Mouse (Mus musculus) testis, adult 2 months (tissue): ENCODE measurements at regions not wholly inside any gene's neighbourhood (a gene's known extent, or its start where the extent isn't known, plus 50 kb on each side); places are given as distances from the start of the nearest gene placed in this dataset.

Experiments used
- H3K27ac ChIP-seq: fragments of 200-500 bp; 2 replicates; pipeline ENCODE4 v1.5.1; 2012; ENCODE audit warnings: low read depth, low read length; ENCODE audit not compliant: control insufficient read depth, insufficient read depth
- H3K27me3 ChIP-seq: fragments of 200-500 bp; 2 replicates; pipeline ENCODE4 v1.6.1; 2012; ENCODE audit warnings: mild to moderate bottlenecking, low read length, moderate library complexity; ENCODE audit not compliant: control insufficient read depth, insufficient read depth
- H3K36me3 ChIP-seq: fragments of 200-500 bp; 2 replicates; pipeline ENCODE4 v1.6.1; 2012; ENCODE audit warnings: mild to moderate bottlenecking, low read length; ENCODE audit not compliant: control insufficient read depth, insufficient read depth
- H3K4me1 ChIP-seq: fragments of 200-500 bp; 2 replicates; pipeline ENCODE4 v1.6.1; 2012; ENCODE audit warnings: low read length; ENCODE audit not compliant: control insufficient read depth, insufficient read depth
- H3K4me3 ChIP-seq: fragments of 200-500 bp; 2 replicates; pipeline ENCODE4 v1.5.1; 2012; ENCODE audit warnings: low read depth, mild to moderate bottlenecking, low read length, moderate library complexity, mixed read lengths; ENCODE audit not compliant: control insufficient read depth
- CTCF ChIP-seq: fragments of 200-500 bp; IDR thresholded peaks from 2 replicates; pipeline ENCODE4 v1.5.1; 2012; ENCODE audit warnings: low read depth, mild to moderate bottlenecking, inconsistent platforms, low read length, moderate library complexity; ENCODE audit not compliant: control insufficient read depth, insufficient read depth, insufficient replicate concordance
- POLR2A ChIP-seq: fragments of 200-500 bp; IDR thresholded peaks from 2 replicates; pipeline ENCODE4 v1.6.1; 2012; ENCODE audit warnings: low read depth, mild to moderate bottlenecking, inconsistent platforms, low read length, moderate library complexity; ENCODE audit not compliant: control insufficient read depth

- H3K27me3 ChIP-seq = no peaks in the 10 kb centered on the region
- H3K4me1 ChIP-seq = no peaks in the 10 kb centered on the region
- TF ChIP-seq POLR2A = no peak
- no peak for TF ChIP-seq CTCF
- no peak overlapping the region for H3K27ac ChIP-seq
- no peaks in the 10 kb centered on the region for H3K36me3 ChIP-seq
- H3K4me3 ChIP-seq = no peak overlapping the region
These were observed 1036.6 kb upstream of the Gm7489 start for GRCm38 (mm10) chr15:52848132-52848531.

- TF ChIP-seq POLR2A (no peak), CTCF (no peak)
- Histone ChIP-seq H3K4me1 (no peaks in the 10 kb centered on the region), H3K36me3 (no peaks in the 10 kb centered on the region), H3K27ac (no peak overlapping the region), H3K4me3 (no peak overlapping the region), H3K27me3 (no peaks in the 10 kb centered on the region)
These were observed 1026.0 kb upstream of the Gm7489 start for GRCm38 (mm10) chr15:52858682-52859081.

GRCm38 (mm10) chr15:52863494-52863893, 1021.2 kb upstream of the Gm7489 start:
- H3K4me1 ChIP-seq = no peaks in the 10 kb centered on the region
- H3K27me3 ChIP-seq = no peaks in the 10 kb centered on the region
- no peak overlapping the region for H3K4me3 ChIP-seq
- TF ChIP-seq CTCF = no peak
- no peak for TF ChIP-seq POLR2A
- H3K27ac ChIP-seq = no peak overlapping the region
- H3K36me3 ChIP-seq = no peaks in the 10 kb centered on the region

GRCm38 (mm10) chr15:52892244-52892950, 992.3 kb upstream of the Gm7489 start:
- Histone ChIP-seq H3K27ac (no peak overlapping the region), H3K4me3 (no peak overlapping the region), H3K27me3 (no peaks in the 10 kb centered on the region), H3K4me1 (no peaks in the 10 kb centered on the region), H3K36me3 (no peaks in the 10 kb centered on the region)
- TF ChIP-seq CTCF = no peak
- TF ChIP-seq POLR2A = no peak

GRCm38 (mm10) chr15:52898107-52898506, 986.6 kb upstream of the Gm7489 start:
- no peak overlapping the region for H3K27ac ChIP-seq
- TF ChIP-seq POLR2A (no peak), CTCF (no peak)
- no peaks in the 10 kb centered on the region for H3K36me3 ChIP-seq
- no peak overlapping the region for H3K4me3 ChIP-seq
- H3K27me3 ChIP-seq = no peaks in the 10 kb centered on the region
- no peaks in the 10 kb centered on the region for H3K4me1 ChIP-seq

- Histone ChIP-seq H3K27ac (no peak overlapping the region), H3K4me3 (no peak overlapping the region), H3K27me3 (no peaks in the 10 kb centered on the region), H3K4me1 (no peaks in the 10 kb centered on the region), H3K36me3 (no peaks in the 10 kb centered on the region)
- TF ChIP-seq POLR2A (no peak), CTCF (no peak)
These were observed 985.3 kb upstream of the Gm7489 start for GRCm38 (mm10) chr15:52899403-52899802.

- Histone ChIP-seq H3K27me3 (no peaks in the 10 kb centered on the region), H3K4me1 (no peaks in the 10 kb centered on the region), H3K36me3 (no peaks in the 10 kb centered on the region), H3K27ac (no peak overlapping the region), H3K4me3 (no peak overlapping the region)
- no peak for TF ChIP-seq CTCF
- TF ChIP-seq POLR2A = no peak
These were observed 984.9 kb upstream of the Gm7489 start for GRCm38 (mm10) chr15:52899822-52900221.
